Mouse (Mus musculus): Measurements from ENCODE around the gene Gins3. TPM values are rescaled to one million over a fixed set of nuclear protein-coding genes. Genes with fewer than 3 reads are reported as not detected.
"Not testable (repeated sequence)": the region's sequence is repeated elsewhere in the genome, so short reads cannot be mapped to it uniquely, and the experiment has no call there.

The Gins3 gene
- total RNA-seq, 1 experiment from 2014 or later = 10.2 TPM

- ATAC-seq (replicated peaks; ENCODE audit: insufficient number of reproducible peaks, low FRiP score, low TSS enrichment, poor library complexity, severe bottlenecking) = no peak
Measured at GRCm38 (mm10) chr8:95632840-95633239, 413 bp upstream of the Gins3 start.

- no peak for ATAC-seq (replicated peaks; ENCODE audit: insufficient number of reproducible peaks, low FRiP score, low TSS enrichment, poor library complexity, severe bottlenecking)
Measured at GRCm38 (mm10) chr8:95634063-95634340, 749 bp downstream of the Gins3 start.

DNA sequence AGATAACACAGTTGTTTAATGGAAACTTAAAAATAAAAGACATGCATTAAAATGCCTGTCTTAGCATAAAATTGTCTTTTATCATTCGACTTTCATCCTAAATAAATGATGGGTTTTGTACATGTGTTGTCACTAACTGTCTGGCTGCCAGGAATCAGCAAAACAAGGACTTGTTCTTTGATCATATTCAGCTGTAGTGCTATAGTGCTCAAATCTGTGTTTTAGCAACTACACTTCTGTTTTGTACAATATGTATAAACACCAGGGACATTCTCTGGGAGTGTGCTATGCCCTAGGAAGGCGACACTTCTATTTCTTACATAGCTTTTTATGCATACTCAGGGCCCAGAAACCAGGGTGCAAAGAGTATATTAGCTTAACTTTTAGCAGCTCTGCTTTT lies 11.7 kb downstream of the Gins3 start:
- ATAC-seq (replicated peaks; ENCODE audit: insufficient number of reproducible peaks, low FRiP score, low TSS enrichment, poor library complexity, severe bottlenecking) = no peak

DNA sequence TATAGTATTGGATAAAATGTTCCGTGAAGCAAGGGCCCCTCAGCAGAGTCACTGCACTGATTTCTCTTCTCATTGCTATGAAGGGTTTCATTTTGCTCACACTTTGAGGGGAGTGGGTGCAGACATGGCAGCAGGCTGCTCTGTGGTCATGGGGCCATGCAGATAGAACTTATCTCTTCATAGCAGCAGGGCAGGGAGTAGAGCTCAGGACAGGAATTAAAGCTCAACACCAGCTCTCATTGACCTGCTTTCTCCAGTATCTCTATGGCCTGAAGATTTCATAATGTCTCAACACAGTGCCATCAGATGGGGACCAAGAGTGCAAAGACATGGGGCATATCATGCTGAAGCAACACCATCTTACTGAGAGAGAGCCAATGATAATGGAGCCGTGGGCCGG lies 15.0 kb downstream of the Gins3 start:
- no peak for ATAC-seq (replicated peaks; ENCODE audit: insufficient number of reproducible peaks, low FRiP score, low TSS enrichment, poor library complexity, severe bottlenecking)

GRCm38 (mm10) chr8:95653351-95653750 lies 20.1 kb downstream of the Gins3 start:
- ATAC-seq (replicated peaks; ENCODE audit: insufficient number of reproducible peaks, low FRiP score, low TSS enrichment, poor library complexity, severe bottlenecking) = no peak

- ATAC-seq (replicated peaks; ENCODE audit: insufficient number of reproducible peaks, low FRiP score, low TSS enrichment, poor library complexity, severe bottlenecking) = no peak
Measured at GRCm38 (mm10) chr8:95655831-95656230, 22.6 kb downstream of the Gins3 start.

DNA sequence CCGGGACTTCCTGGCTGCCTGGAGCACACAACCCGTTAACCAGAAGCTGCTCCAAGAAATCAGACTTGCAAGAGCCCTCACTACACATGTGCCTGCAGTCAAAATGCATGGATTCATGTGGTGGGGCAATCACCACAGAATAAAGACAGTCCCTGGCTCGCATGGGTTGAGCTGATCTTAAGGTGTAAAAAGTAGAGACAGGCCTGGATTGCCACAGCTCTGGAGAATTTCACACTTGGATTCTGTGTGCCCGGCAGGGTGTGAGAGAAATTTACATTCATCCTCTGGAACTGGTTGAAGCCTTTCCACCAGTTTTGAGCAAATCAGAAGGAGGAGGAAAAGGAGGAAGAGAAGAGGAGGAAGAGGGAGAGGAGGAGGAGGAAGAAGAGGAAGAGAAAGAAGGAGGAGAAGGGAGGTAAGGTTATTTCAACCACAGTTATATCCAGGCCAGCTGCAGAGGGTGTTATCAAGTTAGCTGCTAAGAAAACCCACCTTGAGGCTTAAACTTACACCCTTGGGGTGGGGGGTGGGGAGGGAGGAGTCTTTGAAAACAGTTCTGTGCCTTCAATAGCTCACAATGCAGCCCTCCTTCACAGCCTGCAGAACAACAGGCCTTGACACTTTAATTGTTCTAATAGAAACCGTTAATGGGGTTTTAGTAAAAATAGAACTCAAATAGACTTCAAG lies 23.2 kb downstream of the Gins3 start:
- ATAC-seq (replicated peaks; ENCODE audit: insufficient number of reproducible peaks, low FRiP score, low TSS enrichment, poor library complexity, severe bottlenecking) = no peak

DNA sequence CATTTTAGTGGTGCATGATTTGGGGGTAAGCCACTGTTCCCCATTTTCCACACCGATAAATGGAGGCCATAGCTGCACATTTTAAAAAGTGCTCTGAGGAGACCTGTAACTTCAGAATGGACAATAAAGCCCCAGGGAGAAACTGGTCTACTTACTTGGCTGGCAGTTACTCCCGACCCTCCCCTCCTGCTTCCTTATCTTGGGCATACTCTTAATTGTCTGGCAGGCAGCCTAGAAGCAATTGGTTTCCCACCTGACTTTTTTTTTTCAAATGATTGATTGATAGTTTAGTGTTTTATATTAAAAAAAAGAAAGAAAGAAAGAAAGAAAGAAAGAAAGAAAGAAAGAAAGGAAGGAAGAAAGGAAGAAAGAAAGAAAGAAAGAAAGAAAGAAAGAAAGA lies 24.3 kb downstream of the Gins3 start:
- no peak for ATAC-seq (replicated peaks; ENCODE audit: insufficient number of reproducible peaks, low FRiP score, low TSS enrichment, poor library complexity, severe bottlenecking)

GRCm38 (mm10) chr8:95660334-95660882 lies 27.2 kb downstream of the Gins3 start:
- no peak for ATAC-seq (replicated peaks; ENCODE audit: insufficient number of reproducible peaks, low FRiP score, low TSS enrichment, poor library complexity, severe bottlenecking)

GRCm38 (mm10) chr8:95661085-95661484 lies 27.8 kb downstream of the Gins3 start:
- ATAC-seq (replicated peaks; ENCODE audit: insufficient number of reproducible peaks, low FRiP score, low TSS enrichment, poor library complexity, severe bottlenecking) = no peak

DNA sequence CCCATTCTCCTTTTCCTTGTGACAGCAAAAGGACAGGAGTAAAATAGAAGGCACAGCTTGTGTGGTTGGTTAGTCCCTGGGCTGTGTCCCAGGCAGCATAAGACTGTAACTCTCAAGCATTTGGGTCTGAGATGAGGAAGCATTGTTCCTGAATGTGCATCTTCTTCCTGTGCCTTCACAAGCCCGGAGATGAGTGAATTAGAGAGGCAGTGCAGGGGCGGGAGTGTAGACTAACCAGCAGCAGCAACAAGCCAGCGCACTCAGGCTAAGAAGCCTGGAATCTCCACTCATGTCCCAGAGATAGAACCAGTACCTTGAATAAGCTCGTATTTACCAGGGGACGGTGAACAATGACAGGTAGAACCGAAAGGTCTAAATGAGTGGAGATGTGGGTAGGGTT lies 28.3 kb downstream of the Gins3 start:
- no peak for ATAC-seq (replicated peaks; ENCODE audit: insufficient number of reproducible peaks, low FRiP score, low TSS enrichment, poor library complexity, severe bottlenecking)

GRCm38 (mm10) chr8:95662885-95663598 lies 29.8 kb downstream of the Gins3 start:
- ATAC-seq (replicated peaks; ENCODE audit: insufficient number of reproducible peaks, low FRiP score, low TSS enrichment, poor library complexity, severe bottlenecking) = no peak

- ATAC-seq (replicated peaks; ENCODE audit: insufficient number of reproducible peaks, low FRiP score, low TSS enrichment, poor library complexity, severe bottlenecking) = no peak
Measured at GRCm38 (mm10) chr8:95663599-95663949, 30.3 kb downstream of the Gins3 start.

- not testable (repeated sequence) for ATAC-seq (replicated peaks; ENCODE audit: insufficient number of reproducible peaks, low FRiP score, low TSS enrichment, poor library complexity, severe bottlenecking)
Measured at GRCm38 (mm10) chr8:95665813-95666452, 32.7 kb downstream of the Gins3 start.

DNA sequence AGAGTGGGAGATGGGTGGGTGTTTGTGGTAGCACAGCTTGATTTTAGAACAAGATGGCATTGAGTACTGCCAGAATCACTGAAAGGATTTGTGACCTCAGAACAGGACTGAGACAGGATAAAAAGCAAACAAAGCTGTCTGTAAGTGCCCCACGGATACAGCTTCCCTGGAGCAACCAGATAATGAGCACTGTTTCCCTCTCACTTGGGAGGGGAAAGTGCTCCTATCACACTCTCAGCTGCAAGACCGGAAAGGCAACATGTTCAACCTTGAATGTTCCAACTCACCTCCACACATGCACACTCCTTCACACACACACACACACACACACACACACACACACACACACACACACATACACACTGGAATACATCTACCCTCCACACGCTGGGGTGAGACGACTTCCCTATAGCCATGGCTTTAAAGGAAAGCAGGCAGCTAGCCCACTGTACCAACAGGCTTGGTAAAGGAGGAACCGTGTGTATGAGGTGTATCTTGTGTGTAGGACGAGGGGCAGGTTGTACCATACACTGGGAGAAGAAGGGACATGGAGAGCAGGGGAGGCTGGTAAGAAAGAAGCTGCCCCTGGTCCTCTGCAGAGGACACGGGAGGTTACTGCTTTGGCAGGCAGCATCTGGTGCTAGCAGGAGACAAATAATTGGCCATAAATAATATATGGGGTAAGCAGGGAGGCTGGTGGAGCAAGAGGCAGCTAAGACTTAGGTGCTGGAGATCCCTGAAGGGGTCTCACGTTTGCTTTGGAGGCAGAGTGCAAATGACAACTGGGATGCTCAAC lies 35.1 kb downstream of the Gins3 start:
- no peak for ATAC-seq (replicated peaks; ENCODE audit: insufficient number of reproducible peaks, low FRiP score, low TSS enrichment, poor library complexity, severe bottlenecking)

DNA sequence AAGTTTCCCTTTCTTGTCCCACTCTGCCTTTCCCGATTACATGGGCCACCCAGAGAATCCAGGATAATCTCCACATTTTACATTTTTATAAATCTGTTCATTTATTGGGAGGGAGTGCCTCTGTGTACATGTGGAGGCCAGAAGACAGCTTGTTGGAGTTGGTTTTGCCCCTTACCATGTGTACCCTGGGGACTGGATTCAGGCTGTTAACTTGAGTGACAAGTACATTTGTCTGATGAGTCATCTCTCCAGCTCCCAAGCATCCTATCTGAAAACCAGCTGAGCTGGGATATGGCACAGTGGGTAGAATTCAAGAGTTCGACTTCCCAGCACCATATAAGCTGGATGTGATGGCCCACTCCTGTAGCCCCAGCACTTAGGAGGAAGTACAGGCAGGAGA lies 36.7 kb downstream of the Gins3 start:
- no peak for ATAC-seq (replicated peaks; ENCODE audit: insufficient number of reproducible peaks, low FRiP score, low TSS enrichment, poor library complexity, severe bottlenecking)

GRCm38 (mm10) chr8:95671861-95672260 lies 38.6 kb downstream of the Gins3 start:
- no peak for ATAC-seq (replicated peaks; ENCODE audit: insufficient number of reproducible peaks, low FRiP score, low TSS enrichment, poor library complexity, severe bottlenecking)

GRCm38 (mm10) chr8:95672811-95673210 lies 39.6 kb downstream of the Gins3 start:
- no peak for ATAC-seq (replicated peaks; ENCODE audit: insufficient number of reproducible peaks, low FRiP score, low TSS enrichment, poor library complexity, severe bottlenecking)

DNA sequence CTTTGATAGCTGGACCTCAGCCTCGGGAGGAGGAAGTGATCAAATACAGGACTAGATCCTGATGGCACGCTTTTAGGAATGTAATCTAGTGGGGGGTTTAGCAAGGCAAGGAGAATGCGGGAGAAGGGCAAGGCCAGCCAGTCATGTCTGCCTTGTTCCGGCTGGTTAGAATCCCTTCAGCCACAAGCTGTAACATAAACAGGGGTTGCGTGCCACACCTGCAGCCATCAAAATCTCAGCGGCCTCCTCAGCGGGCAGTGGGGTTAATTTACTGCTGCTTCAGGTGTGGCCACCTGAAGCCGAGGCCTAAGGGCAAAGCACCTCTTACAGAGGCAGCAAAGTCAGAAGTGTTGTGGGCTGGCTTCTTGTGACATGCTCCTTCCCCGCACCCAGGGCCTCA lies 43.4 kb downstream of the Gins3 start, which contains the start of gene Ndrg4:
TSS of gene Ndrg4 (plus strand) at position 350 of the 400 bp plus-strand sequence.
- no peak for ATAC-seq (replicated peaks; ENCODE audit: insufficient number of reproducible peaks, low FRiP score, low TSS enrichment, poor library complexity, severe bottlenecking)

Measured in monocyte, adult 5-6 weeks (primary cell).